Mouse (Mus musculus): ENCODE measurements around the gene Sez6l. TPM values are rescaled to one million over a fixed set of nuclear protein-coding genes. Genes with fewer than 3 reads are reported as not detected.
A peak's percentile ranks its signal among the peaks of the same experiment; 100 is the strongest.

Gene Sez6l
- polyA plus RNA-seq, 1 experiment from 2014 or later: 2.2 TPM

DNA sequence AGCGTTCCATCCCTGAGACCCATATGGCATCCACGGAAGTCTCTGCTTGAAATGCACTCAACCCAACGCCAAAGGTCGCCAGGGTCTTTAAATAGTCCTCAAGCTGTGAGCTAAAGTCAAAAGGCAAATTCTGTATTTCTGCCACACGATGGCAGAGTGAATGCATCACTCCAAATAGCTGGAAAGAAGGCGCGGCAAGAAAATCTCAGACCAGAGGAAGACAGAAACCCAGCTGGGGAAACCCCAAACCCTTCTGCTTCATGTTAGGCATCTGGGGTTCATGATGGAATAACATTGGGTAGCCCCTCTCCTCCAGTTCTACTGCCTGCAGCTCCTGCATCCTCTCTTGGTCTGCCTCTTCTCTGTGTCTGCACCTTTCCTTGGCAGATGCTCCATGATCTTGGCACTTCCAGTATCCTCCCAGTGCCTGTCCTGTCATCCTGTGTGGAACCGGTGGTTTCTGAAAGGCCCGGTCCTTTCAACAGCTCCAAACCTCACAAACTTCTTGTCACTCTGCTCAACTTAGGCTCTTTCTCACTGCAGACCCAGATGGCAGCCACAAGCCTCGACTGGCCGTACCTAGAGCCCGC is 121.9 kb downstream of the Sez6l start:
- Histone ChIP-seq H3K27ac (ENCODE audit: low read length) (no peak overlapping the region), H3K4me1 (ENCODE audit: control insufficient read depth, insufficient read depth, low read length) (no peaks in the 10 kb centered on the region), H3K9ac (ENCODE audit: low read length) (no peak overlapping the region), H3K27me3 (ENCODE audit: control insufficient read depth, insufficient read depth, low read length) (no peaks in the 10 kb centered on the region), H3K4me3 (replicated peaks; ENCODE audit: low read length) (no peak overlapping the region), H3K36me3 (ENCODE audit: control insufficient read depth, insufficient read depth, low read length) (no peaks in the 10 kb centered on the region), H3K9me3 (replicated peaks; ENCODE audit: control insufficient read depth, low read length) (no peaks in the 10 kb centered on the region), H3K4me2 (ENCODE audit: low read depth, low read length) (no peak overlapping the region)
- ATAC-seq (ENCODE audit: insufficient read depth, low FRiP score): no peak
- WGBS: 61% methylated on average over 12 of the region's 12 CpGs

- Histone ChIP-seq H3K9ac (ENCODE audit: low read length) (no peak overlapping the region), H3K27ac (ENCODE audit: low read length) (no peak overlapping the region), H3K4me1 (ENCODE audit: control insufficient read depth, insufficient read depth, low read length) (no peaks in the 10 kb centered on the region), H3K4me3 (replicated peaks; ENCODE audit: low read length) (no peak overlapping the region), H3K9me3 (replicated peaks; ENCODE audit: control insufficient read depth, low read length) (no peaks in the 10 kb centered on the region), H3K4me2 (ENCODE audit: low read depth, low read length) (no peak overlapping the region), H3K27me3 (ENCODE audit: control insufficient read depth, insufficient read depth, low read length) (no peaks in the 10 kb centered on the region), H3K36me3 (ENCODE audit: control insufficient read depth, insufficient read depth, low read length) (no peaks in the 10 kb centered on the region)
- ATAC-seq (ENCODE audit: insufficient read depth, low FRiP score): no peak
- 63% methylated on average over 9 of the region's 9 CpGs for WGBS
Measured at GRCm38 (mm10) chr5:112453088-112453487, 123.9 kb downstream of the Sez6l start.

- no peak for ATAC-seq (ENCODE audit: insufficient read depth, low FRiP score)
- no peak within 1 kb of the TSS for H3K4me2 ChIP-seq (ENCODE audit: low read depth, low read length)
- 64% methylated on average over 18 of the region's 18 CpGs for WGBS
- H3K4me3 ChIP-seq (replicated peaks; ENCODE audit: low read length): no peak within 1 kb of the TSS
- H3K27ac ChIP-seq (ENCODE audit: low read length): no peak within 1 kb of the TSS
- no peaks in the 10 kb centered on the region for H3K4me1 ChIP-seq (ENCODE audit: control insufficient read depth, insufficient read depth, low read length)
- H3K36me3 ChIP-seq (ENCODE audit: control insufficient read depth, insufficient read depth, low read length): no peaks in the 10 kb centered on the region
- H3K27me3 ChIP-seq (ENCODE audit: control insufficient read depth, insufficient read depth, low read length): no peaks in the 10 kb centered on the region
- no peak within 1 kb of the TSS for H3K9ac ChIP-seq (ENCODE audit: low read length)
- no peaks in the 10 kb centered on the region for H3K9me3 ChIP-seq (replicated peaks; ENCODE audit: control insufficient read depth, low read length)
Measured at GRCm38 (mm10) chr5:112448747-112449440, 128.1 kb downstream of the Sez6l start, which contains the start of gene Gm6588. Gm6588 (plus strand) TSS chr5:112449426.

- Histone ChIP-seq H3K4me1 (ENCODE audit: control insufficient read depth, insufficient read depth, low read length) (no peaks in the 10 kb centered on the region), H3K27me3 (ENCODE audit: control insufficient read depth, insufficient read depth, low read length) (no peaks in the 10 kb centered on the region), H3K9me3 (replicated peaks; ENCODE audit: control insufficient read depth, low read length) (no peaks in the 10 kb centered on the region), H3K9ac (ENCODE audit: low read length) (no peak overlapping the region), H3K4me2 (ENCODE audit: low read depth, low read length) (no peak overlapping the region), H3K4me3 (replicated peaks; ENCODE audit: low read length) (no peak overlapping the region), H3K27ac (ENCODE audit: low read length) (no peak overlapping the region), H3K36me3 (ENCODE audit: control insufficient read depth, insufficient read depth, low read length) (no peaks in the 10 kb centered on the region)
- no peak for ATAC-seq (ENCODE audit: insufficient read depth, low FRiP score)
- 46% methylated on average over 10 of the region's 10 CpGs for WGBS
Measured at GRCm38 (mm10) chr5:112438535-112438934, 138.4 kb downstream of the Sez6l start.

GRCm38 (mm10) chr5:112433004-112433403 is 144.0 kb downstream of the Sez6l start:
- Histone ChIP-seq H3K27ac (ENCODE audit: low read length) (no peak overlapping the region), H3K4me2 (ENCODE audit: low read depth, low read length) (no peak overlapping the region), H3K9ac (ENCODE audit: low read length) (no peak overlapping the region), H3K4me3 (replicated peaks; ENCODE audit: low read length) (no peak overlapping the region), H3K9me3 (replicated peaks; ENCODE audit: control insufficient read depth, low read length) (no peaks in the 10 kb centered on the region), H3K27me3 (ENCODE audit: control insufficient read depth, insufficient read depth, low read length) (no peaks in the 10 kb centered on the region), H3K4me1 (ENCODE audit: control insufficient read depth, insufficient read depth, low read length) (no peaks in the 10 kb centered on the region), H3K36me3 (ENCODE audit: control insufficient read depth, insufficient read depth, low read length) (no peaks in the 10 kb centered on the region)
- no peak for ATAC-seq (ENCODE audit: insufficient read depth, low FRiP score)
- WGBS: 2% methylated on average over 8 of the region's 8 CpGs

DNA sequence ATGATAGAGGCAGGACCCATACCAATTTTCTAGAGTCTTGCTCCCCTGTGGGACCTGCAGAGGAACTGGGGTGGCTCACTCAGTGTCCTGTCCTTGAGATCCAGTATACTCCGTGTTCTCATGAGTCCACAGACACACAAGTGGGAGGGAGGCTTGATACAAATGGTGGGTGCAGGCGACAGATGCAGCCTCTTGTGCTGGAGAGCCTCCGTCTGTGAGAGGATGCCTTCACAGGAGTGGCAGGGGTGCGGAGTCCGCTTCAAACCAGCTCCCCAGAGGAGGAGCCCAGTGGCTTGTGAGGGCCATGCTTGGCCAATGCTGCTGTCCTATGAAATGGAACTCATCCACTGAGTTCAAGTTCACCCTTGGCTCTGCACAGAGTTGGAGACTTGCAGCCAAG is 145.0 kb downstream of the Sez6l start:
- H3K4me2 ChIP-seq (ENCODE audit: low read depth, low read length): no peak overlapping the region
- no peaks in the 10 kb centered on the region for H3K36me3 ChIP-seq (ENCODE audit: control insufficient read depth, insufficient read depth, low read length)
- H3K4me1 ChIP-seq (ENCODE audit: control insufficient read depth, insufficient read depth, low read length): no peaks in the 10 kb centered on the region
- 75% methylated on average over 5 of the region's 5 CpGs for WGBS
- no peak overlapping the region for H3K27ac ChIP-seq (ENCODE audit: low read length)
- ATAC-seq (ENCODE audit: insufficient read depth, low FRiP score): no peak
- H3K27me3 ChIP-seq (ENCODE audit: control insufficient read depth, insufficient read depth, low read length): no peaks in the 10 kb centered on the region
- H3K4me3 ChIP-seq (replicated peaks; ENCODE audit: low read length): no peak overlapping the region
- no peaks in the 10 kb centered on the region; the same call in 1 of the 2 replicates for H3K9me3 ChIP-seq (replicated peaks; ENCODE audit: control insufficient read depth, low read length)
- H3K9ac ChIP-seq (ENCODE audit: low read length): no peak overlapping the region

- no peak overlapping the region for H3K27ac ChIP-seq (ENCODE audit: low read length)
- H3K4me2 ChIP-seq (ENCODE audit: low read depth, low read length): peak overlapping the region; percentile 38; the same call in 1 of the 2 replicates
- H3K36me3 ChIP-seq (ENCODE audit: control insufficient read depth, insufficient read depth, low read length): no peaks in the 10 kb centered on the region
- peak overlapping the region; percentile 38 for H3K9ac ChIP-seq (ENCODE audit: low read length)
- 22% methylated on average over 14 of the region's 14 CpGs for WGBS
- no peak for ATAC-seq (ENCODE audit: insufficient read depth, low FRiP score)
- H3K4me1 ChIP-seq (ENCODE audit: control insufficient read depth, insufficient read depth, low read length): no peaks in the 10 kb centered on the region
- H3K4me3 ChIP-seq (replicated peaks; ENCODE audit: low read length): peak overlapping the region; percentile 10; the same call in 1 of the 2 replicates
- no peaks in the 10 kb centered on the region for H3K27me3 ChIP-seq (ENCODE audit: control insufficient read depth, insufficient read depth, low read length)
- no peaks in the 10 kb centered on the region; the same call in 1 of the 2 replicates for H3K9me3 ChIP-seq (replicated peaks; ENCODE audit: control insufficient read depth, low read length)
Measured at GRCm38 (mm10) chr5:112431120-112431775, 145.7 kb downstream of the Sez6l start.

GRCm38 (mm10) chr5:112428944-112429343 is 148.0 kb downstream of the Sez6l start:
- H3K4me1 ChIP-seq (ENCODE audit: control insufficient read depth, insufficient read depth, low read length): no peaks in the 10 kb centered on the region
- H3K4me3 ChIP-seq (replicated peaks; ENCODE audit: low read length): 0 out of 2 replicates have a peak overlapping the region, but pooled peaks have one; percentile 9
- H3K36me3 ChIP-seq (ENCODE audit: control insufficient read depth, insufficient read depth, low read length): no peaks in the 10 kb centered on the region
- H3K9ac ChIP-seq (ENCODE audit: low read length): 0 out of 2 replicates have a peak overlapping the region, but pooled peaks have one; percentile 11
- WGBS: 15% methylated on average over 19 of the region's 19 CpGs
- no peak for ATAC-seq (ENCODE audit: insufficient read depth, low FRiP score)
- peak overlapping the region; percentile 24; the same call in 1 of the 2 replicates for H3K4me2 ChIP-seq (ENCODE audit: low read depth, low read length)
- no peaks in the 10 kb centered on the region; the same call in 1 of the 2 replicates for H3K9me3 ChIP-seq (replicated peaks; ENCODE audit: control insufficient read depth, low read length)
- no peak overlapping the region for H3K27ac ChIP-seq (ENCODE audit: low read length)
- no peaks in the 10 kb centered on the region; the same call in 1 of the 2 replicates for H3K27me3 ChIP-seq (ENCODE audit: control insufficient read depth, insufficient read depth, low read length)

DNA sequence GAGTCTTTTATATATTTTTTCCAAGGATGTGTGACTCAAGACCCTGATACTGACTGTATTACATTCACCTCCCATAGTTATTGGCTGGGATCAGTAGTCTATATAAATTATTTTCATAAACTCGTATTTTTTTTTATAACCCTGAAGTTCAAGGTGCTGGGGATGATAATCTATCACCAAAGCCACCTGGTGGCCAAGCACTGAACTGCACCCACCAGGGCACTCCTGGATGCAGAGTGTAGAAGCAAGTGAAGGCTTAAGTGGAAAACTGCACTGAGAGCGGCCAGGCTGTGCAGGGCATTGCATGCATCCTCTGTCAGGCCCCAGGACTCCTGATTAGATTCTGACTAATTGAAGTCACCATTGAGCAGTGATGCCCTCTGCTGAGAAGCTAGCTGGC is 149.7 kb downstream of the Sez6l start:
- Histone ChIP-seq H3K9me3 (replicated peaks; ENCODE audit: control insufficient read depth, low read length) (no peaks in the 10 kb centered on the region; the same call in 1 of the 2 replicates), H3K4me1 (ENCODE audit: control insufficient read depth, insufficient read depth, low read length) (no peaks in the 10 kb centered on the region), H3K4me3 (replicated peaks; ENCODE audit: low read length) (no peak overlapping the region), H3K27ac (ENCODE audit: low read length) (no peak overlapping the region), H3K27me3 (ENCODE audit: control insufficient read depth, insufficient read depth, low read length) (no peaks in the 10 kb centered on the region; the same call in 1 of the 2 replicates), H3K36me3 (ENCODE audit: control insufficient read depth, insufficient read depth, low read length) (no peaks in the 10 kb centered on the region), H3K4me2 (ENCODE audit: low read depth, low read length) (no peak overlapping the region), H3K9ac (ENCODE audit: low read length) (no peak overlapping the region)
- ATAC-seq (ENCODE audit: insufficient read depth, low FRiP score): no peak
- WGBS: 47% methylated on average over 2 of the region's 2 CpGs
